In the genomic region with DNA sequence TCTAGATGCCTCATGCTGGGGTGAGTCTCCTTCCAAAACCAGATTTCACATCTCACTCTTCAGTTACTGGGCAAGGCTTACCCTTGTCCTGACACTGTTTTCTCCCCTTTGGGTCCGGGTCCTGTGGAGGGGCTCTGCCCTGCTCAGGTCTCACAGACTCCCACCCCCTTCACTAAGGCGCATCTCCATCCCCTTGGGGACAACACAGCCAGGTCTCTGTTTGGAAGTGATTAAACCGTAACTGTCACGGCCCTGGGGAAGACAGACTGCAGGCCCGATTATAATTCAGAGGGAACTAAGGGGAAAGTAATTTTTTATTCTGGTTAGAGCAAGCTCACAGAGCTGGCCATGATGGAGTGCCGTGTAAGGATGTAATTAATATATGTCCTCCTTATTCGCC, we compare ENCODE assay signal across 14 mouse cellular contexts.
"Had no signal": no experiment of that assay in that cellular context is flagged by ENCODE, and none has a peak within 500 bp of the region (broad histone marks: within the 10 kb centered on the region; RNA-seq: fewer than 3 reads in every experiment).

No protein-coding gene starts in this region.

- H3K9ac ChIP-seq: limb, embryonic 12.5 days; liver, embryonic 13.5 days; liver, postnatal 0 days; lung, embryonic 15.5 days; neural tube, embryonic 12.5 days; stomach, embryonic 15.5 days had no signal

- H3K36me3 ChIP-seq: lung, embryonic 15.5 days; neural tube, embryonic 12.5 days; stomach, embryonic 15.5 days had no signal

- ATAC-seq: inflammation-experienced regulatory T-cells, adult 6 months; intestine, postnatal 0 days; liver, postnatal 0 days had no signal

- H3K27ac ChIP-seq: limb, embryonic 12.5 days; liver, embryonic 13.5 days; lung, embryonic 15.5 days; neural tube, embryonic 12.5 days; stomach, embryonic 15.5 days had no signal

- H3K4me2 ChIP-seq: limb, embryonic 12.5 days; liver, embryonic 13.5 days; lung, embryonic 15.5 days; neural tube, embryonic 12.5 days; stomach, embryonic 15.5 days had no signal

- DNase-seq: layer of hippocampus, adult 9-11 months; liver; liver, embryonic 13.5 days; liver, postnatal 0 days; retina, postnatal 1 day; thymus, adult 2 months; thymus, postnatal 25 days had no signal

- H3K9me3 ChIP-seq: limb, embryonic 12.5 days; liver, embryonic 13.5 days; lung, embryonic 15.5 days; neural tube, embryonic 12.5 days; stomach, embryonic 15.5 days had no signal

- H3K4me3 ChIP-seq: limb, embryonic 12.5 days; liver, embryonic 13.5 days; lung, embryonic 15.5 days; myocyte; neural tube, embryonic 12.5 days; stomach, embryonic 15.5 days had no signal

- H3K27me3 ChIP-seq: limb, embryonic 12.5 days; liver, embryonic 13.5 days; lung, embryonic 15.5 days; neural tube, embryonic 12.5 days; stomach, embryonic 15.5 days had no signal

- H3K4me1 ChIP-seq: limb, embryonic 12.5 days; liver, embryonic 13.5 days; lung, embryonic 15.5 days; neural tube, embryonic 12.5 days; stomach, embryonic 15.5 days had no signal
